Mouse (Mus musculus): ENCODE results near the gene C2cd3.

The C2cd3 gene

DNA sequence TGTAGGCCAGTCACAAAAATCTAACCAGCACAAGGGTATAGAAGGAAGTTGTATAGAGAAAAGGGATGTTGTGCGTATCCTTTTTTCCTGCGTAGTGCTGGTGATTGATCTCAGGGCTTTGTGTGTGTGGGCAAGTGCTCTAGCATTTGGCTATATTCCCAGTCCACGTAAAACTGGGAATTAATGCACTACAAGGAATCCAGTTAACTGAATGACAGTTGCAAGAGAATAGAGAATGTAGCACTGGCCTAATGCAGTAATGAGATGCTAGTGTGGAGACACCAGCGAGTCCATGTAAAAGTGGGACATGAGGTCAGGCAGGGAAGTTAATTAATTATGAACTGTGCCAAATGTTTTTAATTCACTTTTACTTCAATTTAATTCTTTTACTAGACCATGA, 30.7 kb downstream of the C2cd3 start:
- DNase-seq (ENCODE audit: low spot score in 2 of 2), result no peak

DNA sequence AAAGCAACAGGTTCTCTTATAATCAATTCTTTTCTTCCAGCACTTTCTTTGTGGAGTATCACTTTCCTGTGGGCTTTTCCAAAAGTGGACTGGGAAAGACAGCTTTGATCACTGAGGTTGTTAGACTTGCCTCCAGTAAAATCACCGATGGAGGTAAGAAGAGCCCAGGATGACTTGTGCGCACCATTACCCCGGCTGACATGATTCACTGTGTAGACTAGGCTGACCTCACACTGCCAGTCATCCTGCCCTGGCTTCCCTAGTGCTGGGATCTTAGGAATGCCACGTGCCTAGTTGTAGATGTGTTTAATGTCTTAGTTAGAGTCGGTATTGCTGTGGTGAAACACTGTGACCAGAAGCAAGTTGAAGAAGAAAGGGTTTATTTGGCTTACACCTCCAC, 35.6 kb downstream of the C2cd3 start:
- no peak for DNase-seq (ENCODE audit: low spot score in 2 of 2)

DNA sequence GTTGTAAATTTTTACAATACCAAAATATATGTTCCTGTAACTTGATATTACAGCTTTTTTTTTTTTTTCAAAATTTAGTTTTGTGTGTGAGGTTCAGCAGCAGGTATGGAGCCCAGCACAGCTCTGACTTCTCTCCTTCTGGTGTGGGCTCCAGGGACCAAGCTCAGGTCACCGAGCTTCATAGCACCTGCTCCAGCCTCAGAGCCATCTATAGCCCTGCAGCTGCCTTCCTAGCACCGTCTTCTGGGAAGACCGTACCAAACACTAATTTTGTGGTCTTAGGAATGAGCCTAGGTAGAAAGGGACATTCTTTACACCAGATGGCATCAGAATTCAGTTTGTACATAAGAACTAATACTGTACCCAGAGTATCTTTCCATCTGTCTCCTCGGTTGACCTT, 36.7 kb downstream of the C2cd3 start:
- no peak for DNase-seq (ENCODE audit: low spot score in 2 of 2)

DNA sequence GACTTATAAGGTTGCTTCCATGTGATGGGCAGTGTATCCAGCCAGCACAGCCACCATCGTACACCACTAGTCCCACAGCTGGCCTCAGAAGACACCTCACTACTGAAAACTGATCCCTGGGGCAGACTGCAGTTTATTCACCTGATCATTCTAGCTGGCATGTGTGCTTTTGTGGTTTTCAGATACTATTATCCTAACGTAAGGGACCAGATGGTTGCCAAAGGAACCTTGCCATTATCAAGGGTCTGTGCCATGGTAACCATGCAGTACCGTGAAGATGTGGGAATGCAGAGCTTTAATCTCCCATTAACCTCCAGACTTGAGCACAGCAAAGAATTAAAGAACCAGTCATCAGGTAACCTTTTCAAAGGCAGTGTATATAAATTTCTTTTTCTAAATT, 53.8 kb downstream of the C2cd3 start:
- DNase-seq (ENCODE audit: low spot score in 2 of 2), result no peak

DNA sequence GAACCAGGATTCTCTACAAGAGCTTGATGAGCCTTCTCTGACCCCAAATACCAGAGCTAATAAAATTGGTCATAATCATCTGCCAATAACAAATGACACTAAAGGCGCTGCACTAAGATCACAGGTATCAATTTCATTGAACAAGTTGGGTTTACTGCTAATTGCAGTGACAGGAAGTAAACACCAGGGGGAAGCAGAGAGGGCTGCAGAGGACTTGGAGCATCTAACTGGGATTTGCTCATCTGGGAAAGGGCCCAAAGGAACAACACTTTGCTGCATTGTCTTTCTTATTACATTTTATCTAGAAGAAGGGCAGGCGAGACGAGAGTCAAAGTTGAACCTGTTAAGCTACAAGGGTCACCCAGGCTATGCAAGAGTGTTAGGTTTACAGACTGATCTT, 57.1 kb downstream of the C2cd3 start:
- DNase-seq (ENCODE audit: low spot score in 2 of 2), result peak; percentile 37 to 52

DNA sequence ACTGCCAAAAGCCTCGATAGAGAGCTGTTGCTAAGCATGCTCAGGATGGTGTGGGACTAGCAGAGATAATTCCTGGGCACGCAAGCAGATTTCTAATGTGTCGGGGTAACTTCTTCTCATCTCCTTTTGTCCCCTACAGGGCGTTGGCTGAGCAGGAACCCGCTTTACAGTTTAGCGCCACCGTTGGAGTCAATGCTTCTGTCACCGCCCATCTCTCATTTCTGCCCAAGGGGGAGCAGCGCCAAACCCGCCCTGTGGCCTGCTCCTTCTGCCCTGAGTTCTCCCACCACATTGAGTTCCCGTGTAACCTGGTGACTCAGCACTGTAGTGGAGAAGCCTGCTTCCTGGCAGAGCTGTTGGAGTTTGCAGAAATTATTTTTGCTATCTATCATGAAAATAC, 57.9 kb downstream of the C2cd3 start:
- DNase-seq (ENCODE audit: low spot score in 2 of 2), result no peak

DNA sequence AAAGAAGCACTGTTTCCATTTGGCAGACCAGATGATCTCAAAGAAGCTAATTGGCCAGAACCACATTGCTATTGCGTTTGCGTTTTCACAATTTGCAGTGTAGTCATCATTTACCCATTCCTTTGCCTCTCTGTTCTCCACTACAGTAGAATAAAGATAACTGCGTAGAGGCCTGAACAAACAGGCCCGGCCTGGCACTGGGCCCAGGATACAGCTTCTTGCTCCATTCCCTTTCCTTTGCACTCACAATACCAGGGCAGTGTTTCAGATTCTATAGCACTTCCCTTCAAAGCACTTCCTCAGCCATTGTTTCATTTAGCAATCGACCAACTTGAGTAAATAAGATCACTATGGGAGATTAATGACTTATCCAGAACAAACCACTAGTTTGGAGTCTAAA, 59.1 kb downstream of the C2cd3 start:
- no peak for DNase-seq (ENCODE audit: low spot score in 2 of 2)

DNA sequence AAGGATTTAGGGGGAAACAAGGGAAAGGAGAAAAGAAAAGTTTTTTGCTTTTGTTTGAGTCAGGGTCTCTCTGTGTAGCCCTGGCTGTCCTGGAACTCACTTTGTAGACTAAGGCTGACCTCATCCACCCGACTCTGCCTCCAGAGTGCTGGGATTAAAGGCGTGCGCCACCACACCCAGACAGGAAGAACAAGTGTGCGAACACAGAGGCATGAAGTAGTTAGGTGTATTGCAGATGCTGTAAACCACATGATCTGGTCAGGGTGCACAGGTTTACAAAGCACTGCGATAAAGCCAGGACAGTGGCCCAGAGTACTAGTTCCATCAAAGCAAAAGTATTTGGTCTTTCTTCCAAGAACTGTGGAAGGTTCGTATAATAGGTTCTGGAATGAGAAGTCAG, 61.3 kb downstream of the C2cd3 start:
- DNase-seq (ENCODE audit: low spot score in 2 of 2), result no peak

DNA sequence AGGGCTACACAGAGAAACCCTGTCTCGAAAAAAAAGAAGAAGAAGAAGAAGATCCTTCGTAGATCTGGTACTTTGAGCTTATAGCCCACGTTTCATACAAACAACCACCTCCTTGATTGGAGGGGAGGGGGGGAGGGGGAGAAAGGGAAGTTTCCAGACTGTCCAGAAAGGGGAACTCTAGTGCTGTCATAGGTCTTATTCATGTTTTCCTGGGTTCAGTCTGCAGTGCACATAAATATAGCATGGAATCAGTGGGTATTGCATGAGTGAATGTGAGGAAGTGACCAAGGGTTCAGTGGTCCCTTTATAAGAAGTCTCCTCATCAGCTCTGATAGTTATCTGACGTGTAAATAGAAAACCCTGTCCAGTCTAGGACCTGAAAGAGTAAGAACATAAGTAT, 71.7 kb downstream of the C2cd3 start:
- DNase-seq (ENCODE audit: low spot score in 2 of 2), result no peak

DNA sequence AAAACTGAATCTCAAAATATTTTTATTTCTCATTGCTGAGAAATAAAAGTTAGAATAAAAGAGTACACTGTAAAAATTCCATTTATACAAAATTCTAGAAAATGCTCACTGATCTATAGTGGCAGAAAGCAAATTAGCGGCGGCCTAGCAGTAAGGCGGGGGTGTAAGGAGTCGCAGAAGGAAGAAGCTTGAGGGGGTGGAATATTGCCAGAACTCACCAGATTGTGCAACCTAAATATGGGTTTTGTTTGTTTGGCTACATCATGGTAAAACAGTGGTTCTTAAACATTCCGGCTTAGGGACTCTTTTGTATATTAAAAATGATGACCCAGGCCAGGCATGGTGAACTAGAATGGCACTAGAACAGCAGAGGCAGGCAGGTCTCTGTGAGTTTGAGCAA, 74.2 kb downstream of the C2cd3 start:
- no peak for DNase-seq (ENCODE audit: low spot score in 2 of 2)

DNA sequence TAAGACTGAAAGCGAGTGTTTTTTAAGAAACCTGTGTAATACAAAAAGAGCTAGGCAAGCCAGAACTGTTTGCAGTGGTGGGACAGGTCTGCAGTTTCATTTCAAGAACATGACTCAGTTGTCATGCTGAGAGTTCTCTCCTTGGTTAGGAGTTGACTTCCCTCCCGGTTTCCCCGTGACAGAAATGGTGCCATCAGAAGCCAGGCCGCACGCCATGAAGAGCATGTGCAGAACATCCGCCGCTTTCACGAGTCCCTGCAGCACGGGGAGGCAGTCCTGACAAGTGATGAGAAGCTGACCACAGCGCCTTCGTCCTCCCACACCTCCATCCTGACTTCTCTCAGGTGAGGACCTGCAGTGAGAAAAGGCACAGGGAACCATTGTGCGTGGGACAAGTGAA, 76.5 kb downstream of the C2cd3 start:
- no peak for DNase-seq (ENCODE audit: low spot score in 2 of 2)

DNA sequence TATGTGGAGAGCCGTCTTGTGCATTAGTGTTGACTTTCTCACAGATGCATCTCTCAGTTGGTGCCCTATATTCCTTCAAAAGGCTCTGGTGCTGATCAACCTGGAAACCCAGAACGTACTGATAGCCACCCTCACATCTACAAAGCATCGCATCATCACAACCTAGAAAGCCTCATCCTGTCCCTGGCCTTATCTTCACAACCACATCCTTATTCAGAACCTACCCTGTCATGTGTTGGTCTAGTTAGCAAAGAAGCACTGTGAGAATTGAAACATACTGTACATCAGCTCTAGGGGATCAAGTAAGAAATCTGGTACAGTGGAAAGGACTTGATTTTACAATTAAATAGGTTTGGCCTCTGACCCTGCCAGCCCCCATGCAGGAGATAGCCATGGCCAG, 77.0 kb downstream of the C2cd3 start:
- DNase-seq (ENCODE audit: low spot score in 2 of 2), result no peak

DNA sequence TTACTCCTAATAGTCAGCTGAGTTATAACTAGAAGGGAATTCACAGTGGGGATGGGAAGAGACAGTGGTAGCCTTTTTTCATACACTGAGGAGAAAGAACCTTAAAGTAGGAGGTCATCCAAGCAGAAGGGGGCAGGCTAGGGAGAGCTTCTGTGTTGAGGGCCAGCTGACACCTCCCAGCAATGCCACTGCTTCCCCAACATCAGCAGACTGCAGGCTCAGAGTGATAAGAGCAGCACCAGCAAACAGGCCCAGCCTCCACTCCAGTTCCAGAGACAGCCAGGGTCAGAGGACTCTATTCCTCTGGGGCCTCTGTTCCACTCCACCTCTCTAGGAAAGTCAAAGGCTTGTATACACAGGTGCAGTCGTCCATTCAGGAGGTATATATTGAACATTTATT, 86.1 kb downstream of the C2cd3 start:
- no peak for DNase-seq (ENCODE audit: low spot score in 2 of 2)

DNA sequence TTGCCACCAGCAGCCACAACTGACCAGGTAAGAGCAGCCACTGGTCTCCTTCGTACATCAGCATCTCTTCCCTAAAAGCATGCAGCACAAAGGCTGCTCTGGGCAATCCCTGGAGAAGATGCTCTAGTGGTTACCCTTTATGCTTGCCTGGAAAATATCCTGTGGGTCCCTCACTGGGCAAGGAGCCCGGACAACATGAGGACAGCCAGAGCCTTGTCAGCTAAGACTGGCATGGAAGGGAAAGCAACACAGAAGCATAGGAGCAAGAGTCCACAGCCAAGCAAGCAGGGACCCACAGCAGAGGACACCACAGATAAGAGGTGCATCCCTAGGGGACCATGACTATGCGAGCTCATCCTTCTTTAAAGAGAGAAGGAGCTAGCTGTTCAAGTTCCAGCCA, 87.8 kb downstream of the C2cd3 start:
- no peak for DNase-seq (ENCODE audit: low spot score in 2 of 2)

DNA sequence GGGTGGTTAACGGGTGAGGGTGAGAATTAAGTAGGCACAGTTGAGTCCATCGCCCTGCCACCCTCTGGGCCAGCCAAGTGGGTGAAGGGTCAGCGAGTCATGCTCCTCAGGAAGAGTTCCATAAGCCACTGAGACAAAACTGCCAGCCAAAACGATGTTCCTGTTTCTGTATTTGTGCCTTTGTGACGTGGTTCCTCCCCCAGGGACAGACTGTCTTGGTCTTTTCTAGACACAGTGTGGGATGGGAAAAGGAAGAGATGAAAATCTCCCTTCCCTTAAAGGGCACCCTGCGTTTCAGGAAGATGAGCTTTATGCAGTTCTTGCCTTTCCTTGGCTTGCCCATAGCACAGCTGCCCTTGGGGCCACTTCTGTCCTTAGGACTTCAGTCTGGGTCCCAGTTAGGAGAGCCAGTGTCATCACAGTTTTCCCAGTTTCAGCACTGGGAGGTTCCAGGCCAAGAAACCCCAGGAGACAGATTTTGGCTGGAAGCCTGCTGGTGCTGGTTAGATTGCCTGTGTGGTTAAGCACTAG, 89.7 kb downstream of the C2cd3 start:
- peak in 1 of 2 experiments; percentile 13 for DNase-seq (ENCODE audit: low spot score in 2 of 2)

DNA sequence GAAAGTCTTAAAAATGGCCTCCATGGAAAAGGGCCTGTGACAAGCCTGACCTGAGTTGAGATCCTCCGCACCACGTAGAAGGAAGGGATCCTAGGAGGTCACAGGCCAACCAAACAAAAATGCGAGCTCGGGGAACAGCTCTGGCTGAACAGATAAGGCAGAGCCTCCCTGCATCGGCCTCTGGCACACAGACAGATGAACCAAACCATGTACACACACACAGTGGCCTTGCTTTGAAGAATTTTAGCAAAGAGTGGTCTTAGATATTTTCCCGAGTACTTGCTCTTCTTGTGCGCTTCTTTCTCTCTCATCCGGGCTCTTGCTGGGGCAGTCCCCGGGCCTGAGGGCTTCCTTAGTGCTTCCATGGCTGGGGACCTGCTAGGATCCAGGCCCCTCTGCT, 91.2 kb downstream of the C2cd3 start:
- DNase-seq (ENCODE audit: low spot score in 2 of 2), result no peak

DNA sequence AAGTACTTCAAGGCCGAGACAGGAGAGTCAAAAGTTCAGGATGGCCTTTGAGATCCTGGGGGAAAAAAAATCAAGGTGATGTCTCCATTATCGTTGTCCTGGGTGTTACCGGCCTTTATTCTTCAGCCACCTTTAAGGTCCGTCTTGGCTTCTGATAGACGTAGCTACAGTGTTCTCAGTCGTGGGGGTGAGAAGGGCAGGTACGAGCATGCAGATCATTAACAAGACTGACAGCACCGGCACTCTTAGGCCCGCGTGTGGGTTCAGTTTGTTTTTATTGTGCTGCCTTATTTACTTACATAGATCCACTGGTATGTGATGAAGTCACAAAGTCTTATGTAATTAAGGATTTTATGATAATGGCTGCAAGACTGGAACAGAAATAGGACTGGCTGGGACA, 91.7 kb downstream of the C2cd3 start:
- DNase-seq (ENCODE audit: low spot score in 2 of 2), result no peak

DNA sequence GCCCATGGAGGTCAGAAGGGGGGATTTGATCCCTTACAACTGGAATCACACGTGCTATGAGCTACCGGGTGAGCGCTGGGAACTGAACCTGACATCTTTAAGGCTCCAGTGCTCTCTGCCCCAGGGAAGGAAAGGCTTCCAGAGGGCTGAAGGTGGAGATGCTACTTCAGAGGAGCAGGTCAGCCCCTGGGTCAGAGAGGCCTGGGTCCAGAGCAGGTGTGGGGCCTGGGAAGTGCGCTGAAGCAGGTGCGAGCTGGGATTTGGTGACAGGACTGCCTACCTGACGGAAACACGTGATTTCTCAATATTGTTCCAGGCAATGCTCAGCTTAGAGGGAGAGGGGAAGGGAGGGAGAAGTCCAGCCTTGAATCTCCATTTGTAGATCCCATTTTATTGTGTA, 92.2 kb downstream of the C2cd3 start:
- no peak for DNase-seq (ENCODE audit: low spot score in 2 of 2)

DNA sequence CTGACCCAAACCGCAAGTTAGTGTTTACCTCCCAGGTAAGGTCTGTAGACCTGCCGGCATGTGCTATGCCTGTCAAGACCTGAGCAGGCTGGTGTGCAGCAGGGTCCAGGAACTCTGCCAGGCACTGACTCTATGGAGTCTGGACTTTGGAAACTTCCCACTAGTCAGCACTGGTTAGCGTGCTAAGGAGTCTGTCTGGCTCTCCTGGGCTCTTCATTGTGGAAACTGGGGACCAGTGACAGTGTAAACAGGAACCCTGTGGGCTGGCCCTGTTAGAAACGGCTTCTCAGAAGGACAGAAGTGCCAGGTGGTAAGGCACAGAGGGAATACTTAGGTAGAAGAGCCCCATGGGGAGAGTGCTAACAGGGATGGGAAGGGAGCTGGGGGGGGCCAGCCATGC, 93.2 kb downstream of the C2cd3 start:
- DNase-seq (ENCODE audit: low spot score in 2 of 2), result no peak

DNA sequence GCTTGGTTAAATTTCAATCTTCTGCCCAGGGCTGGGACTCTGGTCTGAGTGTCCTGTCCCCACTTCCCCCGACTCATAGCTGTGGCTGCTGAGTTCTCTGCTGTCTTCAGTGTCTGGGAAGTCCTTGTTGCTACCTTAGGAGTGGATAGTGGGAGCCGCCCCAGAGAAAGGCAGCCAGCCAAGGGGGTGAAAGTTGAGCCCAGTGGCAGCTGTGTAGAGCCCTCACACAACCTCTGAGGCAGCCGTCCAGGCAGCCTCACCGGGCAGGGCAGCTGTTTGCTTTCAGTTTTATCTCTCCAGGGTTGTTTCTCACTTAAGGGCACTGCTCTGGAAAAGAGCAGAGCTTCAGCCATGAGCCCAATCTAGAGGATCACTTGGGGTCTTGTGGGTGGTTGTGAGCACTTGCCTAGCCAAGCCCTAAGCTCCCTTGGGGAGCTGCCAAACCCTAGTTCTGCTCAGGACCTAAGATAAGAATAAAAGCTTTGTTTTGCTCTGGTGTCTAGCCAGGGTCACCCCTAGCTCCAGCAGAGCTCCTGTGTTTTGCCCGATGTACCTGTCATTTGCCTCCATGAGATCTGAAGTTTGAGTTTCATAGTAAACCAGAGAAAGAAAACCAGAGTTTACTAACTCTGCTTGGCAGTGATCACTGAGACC, 93.8 kb downstream of the C2cd3 start:
- DNase-seq (ENCODE audit: low spot score in 2 of 2), result peak in 1 of 2 experiments; percentile 18

DNA sequence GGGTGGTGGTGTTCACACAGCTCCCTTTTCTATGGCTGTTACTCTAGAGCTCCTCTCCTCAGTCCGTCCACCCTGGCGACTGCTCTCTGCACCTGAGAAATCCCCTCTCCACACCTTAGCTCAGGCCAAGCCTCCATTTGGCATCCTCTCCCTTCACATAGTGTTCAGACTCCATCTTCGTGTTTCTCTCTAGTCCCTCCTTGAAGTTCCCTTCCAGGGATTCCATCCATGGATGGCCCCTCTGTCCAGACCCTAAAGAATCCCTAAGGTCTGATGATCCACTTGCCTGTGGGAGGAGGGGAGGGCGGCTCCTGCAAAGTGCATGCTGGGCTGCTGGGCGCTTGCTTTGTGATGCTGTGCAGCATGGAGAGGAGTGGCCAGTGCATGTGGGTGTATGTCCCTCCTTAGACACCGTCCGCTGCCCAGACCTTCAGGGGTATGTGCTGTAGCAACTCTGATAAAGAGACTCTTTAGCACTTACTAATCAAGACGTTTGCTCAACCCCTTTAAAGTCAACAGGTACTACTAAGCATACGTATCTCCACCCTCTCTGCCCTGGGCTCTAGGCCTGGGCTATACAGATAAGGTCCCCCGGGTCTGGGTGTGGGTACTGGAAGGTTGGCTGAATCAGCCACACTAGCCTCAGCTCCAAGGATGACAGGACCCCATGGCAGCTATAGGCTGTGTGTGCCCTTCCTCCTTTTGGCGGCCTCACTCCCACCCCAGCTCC, 94.9 kb downstream of the C2cd3 start:
- no peak for DNase-seq (ENCODE audit: low spot score in 2 of 2)

DNA sequence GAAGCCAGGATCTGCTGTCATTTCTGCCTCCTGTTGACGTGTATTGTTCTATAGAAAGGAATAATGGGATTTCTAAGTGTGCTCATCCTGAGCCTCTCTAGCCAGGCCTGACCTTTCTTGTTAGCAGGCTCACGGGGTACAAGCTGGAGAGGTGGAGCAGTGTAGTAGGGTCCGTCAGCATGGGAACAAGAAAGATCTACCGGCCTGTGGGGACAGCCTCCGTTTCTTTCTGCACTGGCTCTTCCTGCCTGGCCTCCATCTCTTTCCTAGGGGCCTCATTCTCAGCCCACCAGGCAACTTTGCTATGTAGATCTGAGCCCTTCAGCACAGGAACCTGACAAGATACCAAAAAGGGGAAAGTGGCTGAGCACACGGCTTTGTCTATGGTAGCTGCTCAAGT, 96.7 kb downstream of the C2cd3 start:
- no peak for DNase-seq (ENCODE audit: low spot score in 2 of 2)

DNA sequence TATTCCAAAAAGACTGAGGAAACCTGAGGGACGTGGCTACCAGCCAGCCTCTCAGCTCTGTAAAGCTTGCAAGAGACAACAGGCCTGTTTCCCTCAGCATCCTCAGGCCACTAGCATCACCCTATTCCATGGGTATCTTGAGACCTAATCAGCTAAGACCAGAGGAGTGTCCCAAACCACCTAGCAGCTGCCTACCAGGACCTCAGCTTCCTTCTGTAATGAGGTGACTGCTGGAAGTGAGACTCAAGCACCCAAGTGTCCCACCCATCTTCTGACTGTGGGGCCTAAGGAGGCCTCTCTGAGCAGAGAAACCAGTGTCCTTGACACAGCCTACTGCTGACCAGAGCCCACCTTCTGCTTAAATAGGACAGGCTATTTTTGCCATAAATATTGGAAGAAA, 97.5 kb downstream of the C2cd3 start:
- DNase-seq (ENCODE audit: low spot score in 2 of 2), result no peak

All from cerebellum, postnatal 4 days (tissue).